Mouse (Mus musculus) neural tube, embryonic 10.5 days (tissue): Measurements from ENCODE around the gene Gm5475.
"Not testable (repeated sequence)": the region's sequence is repeated elsewhere in the genome, so short reads cannot be mapped to it uniquely, and the experiment has no call there.

Experiments used
- DNase-seq: peaks from one replicate; pipeline ENCODE4 v3.0.0-alpha.2; 2017; ENCODE audit warnings: low spot score; ENCODE audit errors: extremely low spot score

Gm5475 gene

DNA sequence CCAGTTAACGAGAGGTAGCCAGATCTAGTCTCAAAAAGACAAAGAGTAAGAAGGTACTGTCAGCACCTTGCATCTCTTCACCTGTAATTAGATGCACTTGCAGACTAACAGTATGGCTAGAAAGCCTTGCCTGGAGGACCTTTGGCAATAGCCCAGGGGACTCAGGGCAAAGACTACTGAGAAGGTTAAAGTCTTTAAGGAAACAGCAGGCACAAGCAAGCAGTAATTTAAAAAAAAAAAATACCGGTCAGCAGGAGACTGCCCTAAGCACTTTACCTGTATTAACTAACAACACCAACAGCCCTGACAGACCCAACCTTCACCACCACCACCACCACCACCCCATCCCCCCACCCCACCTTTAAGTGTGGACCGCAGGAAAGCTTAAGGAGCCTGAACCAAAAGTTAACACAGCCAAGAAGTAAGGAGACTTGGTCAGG is at the start of gene Gm5475:
Gene Gm5475, plus strand, starts transcription at position 390 of the 440 bp plus-strand sequence.
- DNase-seq: not testable (repeated sequence)

DNA sequence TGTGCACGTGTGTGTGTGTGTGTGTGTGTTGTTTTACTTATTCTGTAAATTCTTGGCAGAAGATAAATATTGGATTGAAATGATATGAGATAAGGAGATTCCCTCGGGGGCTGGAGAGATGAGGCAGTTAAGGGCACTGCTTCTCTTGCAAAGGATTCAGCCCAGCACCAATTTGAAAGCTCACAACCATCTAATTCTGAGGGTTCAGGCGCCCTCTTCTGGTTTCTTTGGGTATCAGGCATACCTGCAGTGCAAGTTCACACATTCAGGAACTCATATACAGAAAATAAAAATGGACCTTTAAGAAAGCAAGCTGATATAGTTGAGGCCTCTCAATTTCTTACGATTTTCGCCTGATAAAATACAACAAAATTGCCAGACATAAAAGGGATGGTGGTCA is 46.9 kb upstream of the Gm5475 start:
- DNase-seq: peak; percentile 49

DNA sequence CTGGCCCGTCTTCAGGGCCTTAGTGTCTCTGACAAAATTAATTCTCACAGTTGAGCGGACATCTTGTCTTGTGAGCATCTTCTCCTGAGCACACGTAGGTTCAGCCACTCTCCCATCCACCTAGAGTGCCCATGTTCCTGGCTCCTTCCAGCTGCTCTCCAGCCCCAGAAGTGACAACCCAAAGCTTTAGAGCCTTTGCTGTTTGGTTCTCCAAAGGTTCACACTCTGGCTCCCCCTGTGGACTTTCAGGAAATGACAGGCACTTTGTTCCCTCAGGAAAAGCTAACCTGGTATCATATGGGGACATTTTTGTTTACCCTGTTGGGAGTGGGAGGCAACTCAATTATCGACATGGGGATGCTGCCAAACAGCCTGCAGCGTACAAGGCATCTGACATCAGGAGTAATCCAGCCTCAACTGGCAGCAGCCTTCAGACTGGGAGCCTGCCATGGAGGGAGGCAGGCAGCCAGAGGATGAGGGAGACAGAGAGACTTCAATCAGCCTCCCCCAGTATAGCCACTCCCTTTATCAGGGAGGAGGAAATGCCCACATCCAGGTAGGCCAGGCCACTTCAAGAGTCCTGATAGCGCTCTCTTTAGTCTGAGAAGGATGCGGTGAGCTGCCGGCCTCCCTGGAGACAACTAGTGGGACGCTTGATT is 44.0 kb upstream of the Gm5475 start:
- DNase-seq: not testable (repeated sequence)

DNA sequence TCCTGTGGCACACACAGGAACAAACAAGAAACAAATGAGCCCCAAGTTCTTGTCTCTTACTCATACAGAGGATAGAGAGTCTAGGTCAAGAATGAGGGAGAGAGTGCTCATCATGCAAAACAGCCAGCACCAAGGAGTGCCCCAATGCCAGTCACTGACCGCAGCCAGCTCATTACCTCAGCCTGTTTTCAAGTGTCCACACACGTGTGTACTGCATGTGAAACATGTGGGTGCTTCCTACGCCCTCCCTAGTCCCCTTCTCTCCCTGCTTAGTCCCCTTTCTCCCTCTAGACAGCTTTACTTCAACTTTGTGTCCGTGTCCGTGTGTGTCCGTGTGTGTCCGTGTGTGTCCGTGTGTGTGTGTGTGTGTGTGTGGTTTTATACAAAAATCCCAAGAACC is 42.3 kb upstream of the Gm5475 start:
- DNase-seq: no peak

DNA sequence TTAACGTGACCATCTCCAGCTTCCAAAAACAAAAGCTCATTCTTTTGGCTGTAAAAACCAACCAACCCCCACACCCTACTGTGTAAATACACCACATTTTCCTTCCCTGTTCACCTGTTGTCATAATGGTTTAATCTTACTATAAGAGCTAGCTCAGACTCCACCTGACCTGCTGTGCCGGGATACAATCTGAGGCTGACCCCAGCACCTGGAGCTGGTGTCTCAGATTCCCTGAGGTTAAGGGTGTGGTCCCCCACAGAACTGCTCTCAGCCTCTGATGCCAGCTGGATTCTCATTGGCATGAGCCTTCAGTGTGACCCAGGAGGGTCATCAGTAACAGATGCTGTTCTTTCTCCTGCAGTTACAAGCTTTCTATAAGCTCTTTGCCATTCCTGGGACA is 41.8 kb upstream of the Gm5475 start:
- no peak for DNase-seq

DNA sequence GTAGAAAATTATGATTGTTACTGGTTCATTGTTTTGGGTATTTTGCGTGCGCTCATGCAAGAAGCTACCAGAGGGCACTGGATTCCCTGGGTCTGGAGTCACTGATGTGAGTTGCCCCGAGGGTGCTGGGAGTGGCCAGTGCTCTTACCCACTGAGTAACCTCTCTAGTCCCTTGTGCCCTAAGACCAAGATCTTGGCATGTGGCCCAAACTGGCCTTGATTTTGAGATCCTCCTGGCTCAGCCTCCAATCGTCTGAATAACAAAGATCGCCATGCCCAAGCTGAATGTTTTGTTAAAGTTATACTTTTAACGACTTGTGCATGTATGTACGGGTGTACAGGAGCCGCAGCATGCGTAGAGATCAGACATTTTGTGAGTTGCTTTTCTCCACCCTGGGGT is 36.2 kb upstream of the Gm5475 start:
- DNase-seq: no peak

DNA sequence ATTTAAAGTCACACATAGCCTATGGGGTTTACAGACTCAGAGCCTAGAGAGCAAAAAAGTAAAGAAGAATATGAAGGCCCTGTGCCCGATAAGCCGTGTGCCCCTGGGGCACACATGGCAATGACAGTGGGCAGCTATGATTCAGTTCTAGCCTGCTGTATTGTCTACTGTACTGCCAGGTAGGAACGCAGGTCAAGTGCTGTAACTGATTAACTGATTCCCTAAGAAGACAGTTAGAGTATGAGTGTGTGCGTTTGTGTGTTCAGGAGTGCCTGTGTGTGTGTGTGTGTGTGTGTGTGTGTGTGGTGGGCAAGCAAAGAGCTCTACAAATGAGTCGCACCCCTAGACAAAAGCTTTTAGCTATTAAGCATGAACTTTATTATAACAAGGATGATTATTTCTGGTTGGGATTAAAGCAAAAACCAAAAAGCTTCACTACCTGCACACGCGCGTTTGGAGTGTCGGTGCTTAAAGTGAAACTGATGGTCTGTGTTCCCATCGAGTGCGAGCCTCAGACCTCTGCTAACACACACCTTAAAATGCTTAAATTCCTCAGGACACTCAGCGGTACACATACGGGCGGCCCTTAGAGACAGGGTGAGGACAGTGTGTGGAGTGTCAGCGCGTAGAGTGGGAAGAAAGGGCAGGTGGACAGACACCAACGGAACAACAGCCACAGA is 34.3 kb upstream of the Gm5475 start:
- no peak for DNase-seq

DNA sequence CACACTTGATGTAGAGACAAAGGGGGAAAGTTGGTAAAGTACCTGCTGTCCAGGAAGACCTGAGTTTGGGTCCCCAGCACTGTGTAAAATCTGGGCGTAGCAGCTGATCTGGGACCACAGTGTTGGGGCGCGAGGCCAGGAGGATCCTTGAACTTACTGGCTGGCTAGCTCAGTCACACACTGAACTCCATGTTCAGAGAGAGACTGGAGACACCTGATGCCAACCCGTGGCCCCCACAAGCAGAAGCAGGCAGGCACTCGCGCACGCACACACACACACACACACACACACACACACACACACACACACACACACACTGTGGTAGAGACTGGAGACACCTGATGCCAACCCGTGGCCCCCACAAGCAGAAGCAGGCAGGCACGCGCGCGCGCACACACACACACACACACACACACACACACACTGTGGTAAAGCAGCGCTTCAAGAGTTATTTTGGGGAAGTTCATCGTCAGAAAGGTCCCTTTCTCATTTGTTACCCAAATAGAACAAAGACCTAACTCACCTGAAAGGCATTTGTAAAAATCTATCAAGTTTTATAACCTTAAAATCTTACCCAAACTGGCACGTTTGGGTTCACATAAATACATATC is 33.6 kb upstream of the Gm5475 start:
- DNase-seq: no peak

DNA sequence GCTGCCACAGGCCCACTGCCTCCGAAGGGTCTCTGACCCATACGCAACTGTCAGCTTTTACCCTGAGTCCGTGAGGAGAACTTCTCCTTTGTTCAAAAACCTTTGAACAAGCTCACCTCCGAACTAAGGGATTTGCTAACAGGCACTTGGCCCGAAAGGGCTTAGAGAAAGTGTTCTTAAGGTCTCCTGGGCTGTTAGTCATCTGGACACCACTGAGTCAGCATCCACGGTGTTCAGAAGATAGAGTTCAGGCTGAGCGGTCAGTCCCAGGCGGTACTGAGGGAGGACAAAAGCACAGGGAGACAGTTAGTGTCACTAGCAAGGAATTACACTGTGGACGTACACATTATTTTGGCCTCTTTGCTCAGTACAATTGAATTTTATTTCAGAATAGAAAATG is 33.1 kb upstream of the Gm5475 start:
- DNase-seq: no peak

DNA sequence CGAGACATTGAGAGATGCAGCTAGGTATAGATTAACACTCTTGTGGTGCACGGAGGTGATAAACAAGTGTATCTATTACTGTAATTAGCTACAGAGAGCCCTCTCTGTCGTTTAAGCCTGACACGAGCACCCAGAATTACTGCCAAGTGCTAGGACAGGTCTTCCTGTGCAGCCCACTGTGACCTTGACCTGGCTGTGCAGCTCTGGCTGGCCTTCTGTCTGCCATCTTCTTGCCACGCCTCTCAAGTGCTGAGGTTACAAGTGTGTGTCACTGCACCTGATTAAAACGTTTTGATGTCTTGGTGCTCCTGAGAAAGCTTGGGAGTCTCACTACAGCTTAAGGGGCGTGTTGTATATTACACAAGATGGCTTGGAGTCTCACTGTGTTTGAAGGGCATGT is 30.9 kb upstream of the Gm5475 start:
- no peak for DNase-seq

DNA sequence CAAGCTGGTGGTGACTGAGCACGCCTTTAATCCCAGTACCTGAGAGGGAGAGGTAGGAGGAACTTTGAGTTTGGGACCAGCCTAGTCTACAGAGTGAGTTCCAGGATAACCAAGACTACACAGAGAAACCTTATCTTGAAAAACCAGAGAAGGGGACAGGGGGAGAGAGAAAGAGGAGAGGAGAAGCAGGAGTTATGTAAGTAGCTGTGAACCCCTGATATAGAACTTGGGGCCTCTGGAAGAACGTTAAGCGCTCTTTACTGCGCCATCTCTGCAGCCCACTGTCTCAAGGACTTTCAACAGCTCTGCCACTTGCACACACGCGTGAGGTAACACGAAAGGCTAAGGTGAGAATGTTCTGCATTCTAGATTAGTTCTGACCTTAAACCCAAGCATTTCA is 30.3 kb upstream of the Gm5475 start:
- no peak for DNase-seq

DNA sequence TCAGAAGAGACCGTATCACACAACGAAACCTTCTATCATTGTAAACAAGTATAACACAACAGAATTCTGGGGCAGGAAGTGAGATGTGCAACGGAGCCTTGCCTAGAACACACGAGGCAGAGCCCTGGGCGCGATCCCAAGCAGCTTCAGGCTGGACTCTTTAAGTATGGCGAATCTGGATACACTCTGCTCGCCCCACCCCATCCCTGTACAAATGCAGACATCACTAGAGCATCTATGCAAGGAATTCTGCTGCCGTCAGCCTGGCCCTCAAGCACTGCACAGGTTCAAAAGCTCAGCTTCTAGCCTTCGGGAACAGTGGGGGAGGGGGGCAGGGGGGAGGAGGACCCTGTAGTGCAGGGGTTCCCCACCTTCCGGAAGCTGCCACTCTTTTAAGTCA is 28.9 kb upstream of the Gm5475 start:
- DNase-seq: no peak

DNA sequence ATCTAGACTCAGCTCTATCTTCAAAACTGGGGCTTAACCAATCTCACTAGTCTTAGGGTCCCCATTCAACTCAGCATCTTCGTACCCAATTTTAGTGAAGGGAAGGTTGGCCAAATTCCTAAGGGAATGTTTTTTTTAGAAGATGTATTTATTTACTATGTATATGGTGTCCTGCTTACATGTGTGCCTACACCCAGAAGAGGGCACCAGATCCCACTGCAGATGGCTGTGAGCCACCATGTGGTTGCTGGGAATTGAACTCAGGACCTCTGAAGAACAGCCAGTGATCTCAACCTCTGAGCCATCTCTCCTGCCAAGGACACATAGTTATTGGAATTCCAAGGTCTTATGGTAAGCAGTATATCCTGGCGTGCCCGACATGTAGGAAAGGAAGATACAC is 26.4 kb upstream of the Gm5475 start:
- no peak for DNase-seq

DNA sequence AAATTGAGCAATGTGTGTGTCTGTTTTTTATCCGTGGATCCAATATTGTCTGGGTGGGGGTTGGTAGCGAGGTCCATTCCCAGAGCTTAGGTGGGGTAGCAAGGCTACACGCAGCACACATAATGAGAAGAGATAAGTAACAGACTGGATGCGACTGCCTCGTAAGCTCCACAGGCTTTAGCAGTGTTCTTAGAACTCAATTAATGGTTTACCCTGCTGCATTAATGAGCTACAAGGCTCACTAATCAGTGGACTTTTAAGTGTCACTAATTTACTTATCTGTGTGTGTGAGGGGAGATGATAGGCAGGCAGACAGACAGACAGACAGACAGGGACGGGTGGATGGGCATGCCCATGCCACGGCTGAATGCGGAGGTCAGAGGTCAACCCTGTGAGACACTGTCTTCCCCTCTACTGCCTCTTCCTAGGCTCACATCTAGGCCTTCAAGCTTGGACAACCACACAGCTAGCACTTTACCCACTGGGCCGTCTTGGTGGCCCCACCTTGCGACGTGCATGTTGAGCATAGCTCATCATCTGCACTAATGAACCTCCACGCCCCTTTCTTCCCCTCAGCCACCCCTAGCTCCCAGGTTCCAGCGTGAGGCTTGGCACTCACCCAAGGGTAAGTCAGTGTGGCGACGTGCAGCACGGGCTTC is 21.2 kb upstream of the Gm5475 start:
- no peak for DNase-seq

DNA sequence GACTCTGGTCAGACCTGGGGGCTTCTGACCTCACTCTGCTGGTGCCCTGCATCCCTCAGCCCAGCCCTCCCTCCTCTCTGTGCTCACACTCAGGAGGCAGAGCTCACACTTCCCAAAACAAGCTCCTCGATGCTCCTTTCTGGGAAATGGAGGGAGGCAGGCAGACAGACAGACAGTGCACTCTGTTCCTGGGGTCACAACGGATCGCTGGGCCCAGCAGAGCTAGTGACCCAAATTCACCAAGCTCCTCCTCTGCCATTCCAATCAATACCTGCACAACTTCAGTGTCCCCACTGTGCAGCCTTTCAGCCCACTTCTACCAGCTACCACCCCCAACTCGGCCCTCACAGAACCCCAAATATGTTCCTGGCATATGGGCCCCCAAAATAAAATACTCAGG is 20.1 kb upstream of the Gm5475 start:
- DNase-seq: no peak

DNA sequence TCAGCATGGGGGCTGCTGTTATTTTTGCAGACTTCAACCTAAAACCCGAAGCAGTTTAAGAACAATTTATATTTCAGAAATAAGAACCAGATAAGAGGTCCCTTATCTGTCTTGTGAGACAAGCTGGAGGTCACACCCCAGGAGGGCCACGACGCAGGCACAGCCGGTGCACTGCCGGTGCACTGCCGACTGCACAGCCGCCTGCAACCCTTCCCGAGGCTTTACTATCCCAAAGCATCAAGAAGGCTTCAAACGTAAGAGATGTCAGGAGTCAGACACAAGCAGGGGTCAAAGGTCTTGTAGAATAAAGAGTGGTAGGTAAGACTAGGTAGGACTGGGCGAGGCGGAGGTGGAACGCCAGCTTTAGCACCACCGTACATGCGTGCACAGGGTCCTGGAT is 19.6 kb upstream of the Gm5475 start:
- DNase-seq: no peak

DNA sequence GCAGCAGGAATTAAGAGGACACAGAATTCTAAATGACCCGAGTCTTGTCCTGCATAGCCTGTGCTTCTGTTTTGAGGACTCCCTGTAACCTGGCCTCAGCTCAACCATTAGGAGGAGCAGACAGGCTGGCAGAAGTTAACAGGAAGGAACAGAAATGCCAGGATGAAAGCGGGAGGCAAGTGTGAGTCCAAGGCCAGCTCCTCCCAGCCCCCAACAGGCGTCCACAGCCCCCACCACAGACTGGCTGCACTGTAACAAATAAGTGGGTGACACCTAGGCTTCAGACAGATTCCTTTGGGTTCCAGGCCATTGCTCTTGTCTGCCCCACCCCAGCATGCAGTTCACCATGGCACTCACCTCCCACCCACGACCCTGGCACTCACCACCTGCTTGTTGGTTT is 19.1 kb upstream of the Gm5475 start:
- DNase-seq: no peak

DNA sequence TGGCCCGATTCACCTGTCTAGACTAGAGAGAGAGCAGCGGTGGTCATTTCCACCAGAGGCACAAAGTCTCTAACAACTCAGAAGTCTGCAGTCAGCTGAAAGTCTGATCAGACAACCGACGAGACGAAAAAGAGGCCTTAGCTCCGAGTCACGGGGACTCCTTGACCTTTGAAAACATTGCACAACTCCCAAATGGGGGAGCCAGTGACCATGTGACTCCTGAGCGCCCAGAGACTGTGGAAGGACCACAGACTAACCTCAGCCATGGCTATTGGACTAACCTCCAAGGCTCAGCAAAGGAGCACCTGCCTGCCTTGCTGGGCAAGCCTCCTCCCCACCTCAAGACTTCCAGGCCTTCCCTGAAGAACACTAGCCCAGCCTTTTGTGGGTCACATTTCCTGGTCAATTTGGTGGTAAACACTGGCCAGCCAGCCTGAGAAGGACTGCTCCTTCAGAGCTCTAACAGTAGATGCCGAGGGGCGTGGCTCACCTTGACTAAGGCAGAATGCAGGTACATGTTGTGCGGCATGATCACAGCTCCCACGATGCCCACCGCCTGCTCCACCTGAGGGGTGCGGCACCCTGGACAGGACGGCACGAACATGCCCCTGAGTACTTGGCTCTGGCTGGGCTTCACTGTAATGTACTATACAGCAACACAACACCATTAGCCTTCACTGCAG is 18.5 kb upstream of the Gm5475 start:
- DNase-seq: no peak

DNA sequence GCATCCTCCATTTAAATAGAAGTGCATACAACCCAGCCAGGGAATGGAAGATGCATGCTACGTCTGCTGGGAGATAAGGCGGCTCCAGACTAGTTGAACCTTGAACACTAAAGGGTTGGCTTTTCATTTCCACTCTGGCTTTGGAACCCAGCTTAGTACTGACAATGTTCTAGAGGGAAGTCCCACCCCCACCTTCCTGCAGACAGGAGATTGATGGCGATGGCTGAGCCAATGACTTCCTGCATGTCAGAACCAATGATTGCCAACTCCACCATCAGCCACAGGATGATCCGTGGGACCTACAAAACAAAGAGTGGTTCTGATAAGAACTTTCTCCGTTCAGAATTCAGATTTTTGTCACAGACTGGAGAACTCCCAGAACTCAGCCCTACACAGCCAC is 15.9 kb upstream of the Gm5475 start:
- DNase-seq: no peak

DNA sequence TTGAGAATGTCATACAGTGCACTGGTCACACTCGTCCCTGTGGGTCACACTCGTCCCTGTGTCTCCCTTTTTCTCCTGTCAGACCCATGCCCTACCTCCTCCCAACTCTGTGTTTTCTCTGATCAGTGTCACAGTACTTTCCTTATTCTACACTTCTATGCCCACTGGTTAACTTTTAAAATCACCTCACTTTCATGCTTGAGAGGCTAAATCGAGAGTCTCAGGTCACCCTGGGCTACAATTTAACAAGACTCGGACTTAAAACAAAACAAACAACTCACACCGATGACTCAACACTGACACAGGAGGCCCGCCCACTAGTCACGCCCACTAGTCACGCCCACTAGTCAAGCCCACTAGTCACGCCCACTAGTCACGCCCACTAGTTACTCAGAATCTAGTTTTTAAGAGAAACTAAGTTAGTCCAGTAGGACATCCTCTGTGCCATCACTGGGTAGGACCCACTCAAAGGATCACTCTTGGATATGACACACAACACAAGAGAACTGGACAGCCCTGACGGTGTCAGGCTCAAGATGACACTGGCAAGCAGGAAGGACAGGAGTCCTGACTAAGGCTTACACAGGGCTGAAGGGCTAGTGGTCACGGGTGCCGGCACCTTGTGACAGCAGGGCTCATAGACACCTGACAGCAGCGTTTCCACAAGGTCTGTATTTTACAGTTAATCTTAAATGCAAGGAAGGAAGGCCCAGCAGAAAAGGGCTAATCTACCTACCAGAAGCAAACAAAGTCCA is 10.9 kb upstream of the Gm5475 start:
- no peak for DNase-seq

DNA sequence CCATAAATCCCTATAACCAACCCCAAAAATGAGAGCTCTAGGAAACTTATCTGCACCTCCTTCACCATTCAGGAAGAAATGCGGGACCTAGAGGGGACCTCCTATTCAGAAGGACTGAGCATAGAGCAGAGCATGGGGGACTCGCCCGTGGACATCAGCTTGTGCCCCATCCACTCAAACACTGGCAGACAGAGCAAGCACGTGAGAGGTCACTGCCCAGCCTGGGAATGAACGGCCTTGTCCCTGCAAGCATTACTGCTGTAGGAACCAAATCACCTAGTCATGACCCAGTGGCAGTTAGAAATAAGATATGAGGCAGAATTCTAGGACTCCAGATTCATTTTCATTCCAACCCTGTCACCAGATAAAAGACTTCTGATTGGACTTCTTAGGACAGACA is 10.2 kb upstream of the Gm5475 start:
- no peak for DNase-seq
